Mouse (Mus musculus) liver, embryonic 14.5 days (tissue): Measurements from ENCODE around the gene Ccdc38.
A peak's percentile ranks its signal among the peaks of the same experiment; 100 is the strongest.

ENCODE experiments used
- CTCF ChIP-seq: IDR thresholded peaks from 2 replicates; pipeline ENCODE4 v1.5.1; 2016; ENCODE audit warnings: antibody characterized with exemption, low read depth, control low read depth
- EP300 ChIP-seq: IDR thresholded peaks from 2 replicates; pipeline ENCODE4 v1.6.1; 2016; ENCODE audit warnings: antibody characterized with exemption, low read depth

DNA sequence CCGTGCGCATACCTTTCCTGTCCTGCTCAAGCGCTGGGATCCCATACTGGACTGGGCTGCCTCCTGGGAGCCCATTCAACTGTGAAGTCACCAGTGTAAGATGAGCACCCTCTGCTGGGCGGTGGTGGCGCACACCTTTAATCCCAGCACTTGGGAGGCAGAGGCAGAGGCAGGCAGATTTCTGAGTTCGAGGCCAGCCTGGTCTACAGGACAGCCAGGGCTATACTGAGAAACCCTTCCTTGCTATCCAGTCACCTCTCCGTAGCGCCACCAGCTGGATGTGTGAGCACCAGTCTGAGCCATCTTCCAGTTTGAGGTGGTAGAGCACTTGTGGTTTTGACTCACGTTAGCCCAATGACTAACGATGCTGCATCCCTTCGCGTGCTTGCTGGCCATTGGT, 52.0 kb downstream of the Ccdc38 start:
- peak; percentile 71 for TF ChIP-seq CTCF
- no peak for TF ChIP-seq EP300
